Mouse (Mus musculus): ENCODE data around the gene Tbc1d30.

Gene Tbc1d30

GRCm38 (mm10) chr10:121310511-121311221 is 40.4 kb downstream of the Tbc1d30 start:
- peak; percentile 61 for DNase-seq (ENCODE audit: low spot score)

- no peak for DNase-seq (ENCODE audit: low spot score)
Measured at GRCm38 (mm10) chr10:121309801-121310510, 41.1 kb downstream of the Tbc1d30 start.

GRCm38 (mm10) chr10:121309123-121309655 is 41.9 kb downstream of the Tbc1d30 start:
- DNase-seq (ENCODE audit: low spot score), result no peak

GRCm38 (mm10) chr10:121305441-121305840 is 45.6 kb downstream of the Tbc1d30 start:
- peak; percentile 39 for DNase-seq (ENCODE audit: low spot score)

GRCm38 (mm10) chr10:121303559-121303958 is 47.5 kb downstream of the Tbc1d30 start:
- DNase-seq (ENCODE audit: low spot score), result no peak

GRCm38 (mm10) chr10:121301868-121302267 is 49.2 kb downstream of the Tbc1d30 start:
- no peak for DNase-seq (ENCODE audit: low spot score)

- no peak for DNase-seq (ENCODE audit: low spot score)
Measured at GRCm38 (mm10) chr10:121300659-121301058, 50.4 kb downstream of the Tbc1d30 start.

GRCm38 (mm10) chr10:121297054-121297701 is 53.9 kb downstream of the Tbc1d30 start:
- DNase-seq (ENCODE audit: low spot score), result peak; percentile 53

GRCm38 (mm10) chr10:121294471-121294870 is 56.6 kb downstream of the Tbc1d30 start:
- no peak for DNase-seq (ENCODE audit: low spot score)

GRCm38 (mm10) chr10:121293829-121294228 is 57.2 kb downstream of the Tbc1d30 start:
- no peak for DNase-seq (ENCODE audit: low spot score)

GRCm38 (mm10) chr10:121291272-121291917 is 59.7 kb downstream of the Tbc1d30 start:
- no peak for DNase-seq (ENCODE audit: low spot score)

- no peak for DNase-seq (ENCODE audit: low spot score)
Measured at GRCm38 (mm10) chr10:121290682-121291078, 60.4 kb downstream of the Tbc1d30 start.

- DNase-seq (ENCODE audit: low spot score), result peak; percentile 29
Measured at GRCm38 (mm10) chr10:121289970-121290681, 61.0 kb downstream of the Tbc1d30 start.

- no peak for DNase-seq (ENCODE audit: low spot score)
Measured at GRCm38 (mm10) chr10:121282926-121283325, 68.2 kb downstream of the Tbc1d30 start.

- peak; percentile 70 for DNase-seq (ENCODE audit: low spot score)
Measured at GRCm38 (mm10) chr10:121282436-121282835, 68.6 kb downstream of the Tbc1d30 start.

- no peak for DNase-seq (ENCODE audit: low spot score)
Measured at GRCm38 (mm10) chr10:121280943-121281342, 70.1 kb downstream of the Tbc1d30 start.

- DNase-seq (ENCODE audit: low spot score), result no peak
Measured at GRCm38 (mm10) chr10:121277022-121277471, 74.0 kb downstream of the Tbc1d30 start.

GRCm38 (mm10) chr10:121274964-121275363 is 76.1 kb downstream of the Tbc1d30 start:
- no peak for DNase-seq (ENCODE audit: low spot score)

GRCm38 (mm10) chr10:121271002-121271401 is 80.1 kb downstream of the Tbc1d30 start:
- DNase-seq (ENCODE audit: low spot score), result no peak

GRCm38 (mm10) chr10:121268771-121269170 is 82.3 kb downstream of the Tbc1d30 start:
- DNase-seq (ENCODE audit: low spot score), result peak; percentile 8

- DNase-seq (ENCODE audit: low spot score), result no peak
Measured at GRCm38 (mm10) chr10:121264204-121264575, 86.9 kb downstream of the Tbc1d30 start.
